Mouse (Mus musculus): Measurements from ENCODE around the gene Ugt1a9. TPM values are rescaled to one million over a fixed set of nuclear protein-coding genes. Genes with fewer than 3 reads are reported as not detected.

Gene Ugt1a9
- total and polyA plus RNA-seq, 2 experiments from 2014 or later = not detected

DNA sequence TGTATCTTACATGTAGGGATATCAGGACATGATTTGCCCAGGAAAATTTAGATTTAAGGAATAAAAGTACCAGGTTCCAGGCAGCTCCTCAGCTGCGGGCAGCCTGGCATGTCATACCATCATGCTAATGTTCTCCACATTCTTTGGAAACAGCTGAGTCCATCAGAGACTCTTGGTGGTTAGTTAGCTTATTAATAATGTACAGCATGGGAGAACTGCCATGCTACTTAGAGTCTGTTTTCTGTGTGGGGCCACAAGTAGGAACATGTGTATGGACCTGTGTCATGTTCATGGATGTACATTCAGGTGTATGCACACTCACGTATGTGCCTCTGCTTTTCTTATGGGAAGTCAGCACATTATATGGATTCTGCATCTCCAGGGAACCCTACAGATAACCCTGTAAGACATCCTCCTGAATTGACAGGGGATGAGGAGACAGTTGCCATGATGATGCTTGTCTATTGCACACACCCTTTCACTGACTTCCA lies 143.9 kb downstream of the Ugt1a9 start:
- no peaks in the 10 kb centered on the region for H3K4me1 ChIP-seq (ENCODE audit: control insufficient read depth, insufficient read depth)
- H3K27ac ChIP-seq (ENCODE audit: low read depth) = no peak overlapping the region
- no peak for ATAC-seq (ENCODE audit: insufficient read depth, low read depth)
- H3K9me3 ChIP-seq (replicated peaks; ENCODE audit: control insufficient read depth, low read length) = peaks cover 61% of the 10 kb centered on the region
- no peak overlapping the region for H3K9ac ChIP-seq (replicated peaks; ENCODE audit: low read depth, low read length)
- DNase-seq (ENCODE audit: low spot score) = peak; percentile 4
- TF ChIP-seq EP300 (IDR thresholded peaks at IDR 0.05; ENCODE audit: low read depth) (no peak), CTCF (IDR thresholded peaks at IDR 0.05; ENCODE audit: low read depth) (no peak)
- H3K27me3 ChIP-seq (ENCODE audit: control insufficient read depth, insufficient read depth, low read length) = no peaks in the 10 kb centered on the region
- 63% methylated on average over 2 of the region's 2 CpGs for WGBS
- H3K4me2 ChIP-seq (ENCODE audit: low read depth, low read length) = no peak overlapping the region
- H3K36me3 ChIP-seq (replicated peaks; ENCODE audit: control insufficient read depth, insufficient read depth, low read length) = no peaks in the 10 kb centered on the region
- no peak overlapping the region for H3K4me3 ChIP-seq (ENCODE audit: low read depth, low read length)

GRCm38 (mm10) chr1:88215466-88216380 lies 145.1 kb downstream of the Ugt1a9 start:
- ATAC-seq (ENCODE audit: insufficient read depth, low read depth) (no peak), DNase-seq (ENCODE audit: low spot score) (peak; percentile 5)
- H3K9ac ChIP-seq (replicated peaks; ENCODE audit: low read depth, low read length) = no peak overlapping the region
- H3K4me2 ChIP-seq (ENCODE audit: low read depth, low read length) = no peak overlapping the region
- WGBS = 59% methylated on average over 10 of the region's 10 CpGs
- no peak overlapping the region for H3K27ac ChIP-seq (ENCODE audit: low read depth)
- H3K9me3 ChIP-seq (replicated peaks; ENCODE audit: control insufficient read depth, low read length) = peaks cover 61% of the 10 kb centered on the region
- no peak overlapping the region for H3K4me3 ChIP-seq (ENCODE audit: low read depth, low read length)
- no peaks in the 10 kb centered on the region for H3K27me3 ChIP-seq (ENCODE audit: control insufficient read depth, insufficient read depth, low read length)
- no peaks in the 10 kb centered on the region for H3K4me1 ChIP-seq (ENCODE audit: control insufficient read depth, insufficient read depth)
- H3K36me3 ChIP-seq (replicated peaks; ENCODE audit: control insufficient read depth, insufficient read depth, low read length) = no peaks in the 10 kb centered on the region
- no peak for TF ChIP-seq CTCF (IDR thresholded peaks at IDR 0.05; ENCODE audit: low read depth)
- no peak for TF ChIP-seq EP300 (IDR thresholded peaks at IDR 0.05; ENCODE audit: low read depth)

DNA sequence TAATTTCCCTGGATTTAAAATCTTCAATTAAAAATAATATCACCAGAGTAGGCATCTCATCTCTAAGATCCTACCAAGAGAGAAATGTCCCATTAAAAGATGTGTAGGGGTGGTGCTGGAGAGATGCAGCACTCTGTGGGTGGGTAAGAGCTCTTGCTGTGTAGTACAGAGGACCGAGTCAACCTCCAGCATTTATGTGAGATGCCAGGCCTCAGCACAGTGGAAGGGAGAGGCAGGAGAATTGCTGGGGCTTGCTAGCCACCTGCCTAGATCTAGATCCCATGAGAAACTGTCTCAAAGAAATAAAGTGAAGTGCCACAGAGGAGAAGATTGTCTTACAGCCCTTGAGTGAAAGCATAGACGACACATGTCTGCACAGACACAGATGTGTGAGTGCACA lies 146.0 kb downstream of the Ugt1a9 start:
- Histone ChIP-seq H3K4me1 (ENCODE audit: control insufficient read depth, insufficient read depth) (no peaks in the 10 kb centered on the region), H3K36me3 (replicated peaks; ENCODE audit: control insufficient read depth, insufficient read depth, low read length) (no peaks in the 10 kb centered on the region), H3K4me3 (ENCODE audit: low read depth, low read length) (no peak overlapping the region), H3K27ac (ENCODE audit: low read depth) (no peak overlapping the region), H3K27me3 (ENCODE audit: control insufficient read depth, insufficient read depth, low read length) (no peaks in the 10 kb centered on the region), H3K9me3 (replicated peaks; ENCODE audit: control insufficient read depth, low read length) (peaks cover 57% of the 10 kb centered on the region), H3K9ac (replicated peaks; ENCODE audit: low read depth, low read length) (no peak overlapping the region), H3K4me2 (ENCODE audit: low read depth, low read length) (no peak overlapping the region)
- DNase-seq (ENCODE audit: low spot score) = peak; percentile 4
- ATAC-seq (ENCODE audit: insufficient read depth, low read depth) = no peak
- WGBS = 42% methylated on average over 2 of the region's 2 CpGs
- TF ChIP-seq CTCF (IDR thresholded peaks at IDR 0.05; ENCODE audit: low read depth) (no peak), EP300 (IDR thresholded peaks at IDR 0.05; ENCODE audit: low read depth) (no peak)

GRCm38 (mm10) chr1:88217144-88217543 lies 146.5 kb downstream of the Ugt1a9 start:
- Histone ChIP-seq H3K4me2 (ENCODE audit: low read depth, low read length) (no peak overlapping the region), H3K36me3 (replicated peaks; ENCODE audit: control insufficient read depth, insufficient read depth, low read length) (no peaks in the 10 kb centered on the region), H3K27ac (ENCODE audit: low read depth) (no peak overlapping the region), H3K27me3 (ENCODE audit: control insufficient read depth, insufficient read depth, low read length) (no peaks in the 10 kb centered on the region), H3K4me1 (ENCODE audit: control insufficient read depth, insufficient read depth) (no peaks in the 10 kb centered on the region), H3K9ac (replicated peaks; ENCODE audit: low read depth, low read length) (no peak overlapping the region), H3K9me3 (replicated peaks; ENCODE audit: control insufficient read depth, low read length) (peaks cover 51% of the 10 kb centered on the region), H3K4me3 (ENCODE audit: low read depth, low read length) (no peak overlapping the region)
- ATAC-seq (ENCODE audit: insufficient read depth, low read depth) (no peak), DNase-seq (ENCODE audit: low spot score) (peak; percentile 6)
- 48% methylated on average over 2 of the region's 2 CpGs for WGBS
- TF ChIP-seq CTCF (IDR thresholded peaks at IDR 0.05; ENCODE audit: low read depth) (no peak), EP300 (IDR thresholded peaks at IDR 0.05; ENCODE audit: low read depth) (no peak)

DNA sequence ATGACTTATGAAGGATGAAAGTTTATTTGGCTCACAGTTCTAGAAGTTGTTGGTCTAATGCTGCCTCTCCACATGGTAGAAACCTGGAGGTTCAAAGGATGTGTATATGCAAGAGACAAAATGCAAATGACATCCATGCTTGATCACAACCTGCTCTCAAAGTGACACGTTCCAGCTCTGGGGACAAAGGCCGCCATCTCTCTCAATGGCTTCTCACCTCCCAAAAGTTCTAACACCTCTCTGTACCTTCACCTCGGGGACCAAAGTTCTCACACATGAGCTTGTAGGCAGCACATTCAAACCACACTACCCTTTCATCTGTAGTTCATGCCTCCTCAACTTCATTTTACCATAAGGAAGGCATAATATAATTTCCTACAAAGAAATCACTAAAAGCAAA lies 147.0 kb downstream of the Ugt1a9 start:
- Histone ChIP-seq H3K4me3 (ENCODE audit: low read depth, low read length) (no peak overlapping the region), H3K36me3 (replicated peaks; ENCODE audit: control insufficient read depth, insufficient read depth, low read length) (no peaks in the 10 kb centered on the region), H3K4me2 (ENCODE audit: low read depth, low read length) (no peak overlapping the region), H3K9ac (replicated peaks; ENCODE audit: low read depth, low read length) (no peak overlapping the region), H3K9me3 (replicated peaks; ENCODE audit: control insufficient read depth, low read length) (peaks cover 47% of the 10 kb centered on the region), H3K27ac (ENCODE audit: low read depth) (no peak overlapping the region), H3K4me1 (ENCODE audit: control insufficient read depth, insufficient read depth) (no peaks in the 10 kb centered on the region), H3K27me3 (ENCODE audit: control insufficient read depth, insufficient read depth, low read length) (no peaks in the 10 kb centered on the region)
- ATAC-seq (ENCODE audit: insufficient read depth, low read depth) (no peak), DNase-seq (ENCODE audit: low spot score) (peak; percentile 8)
- no peak for TF ChIP-seq EP300 (IDR thresholded peaks at IDR 0.05; ENCODE audit: low read depth)
- WGBS = 31% methylated on average over 3 of the region's 3 CpGs
